ENCODE assay signal across 9 mouse cellular contexts in genomic region chr13:30548835-30549234, GRCm38 (mm10). TPM values are rescaled to one million over a fixed set of nuclear protein-coding genes. Genes with fewer than 3 reads are reported as not detected.
A peak's percentile ranks its signal among the peaks of the same experiment; 100 is the strongest.
DNase-seq lines count a peak whose midpoint lies in the region; ATAC-seq and TF ChIP-seq lines count a peak whose summit lies in the region.
"Had no signal": no experiment of that assay in that cellular context is flagged by ENCODE, and none has a peak within 500 bp of the region (broad histone marks: within the 10 kb centered on the region; RNA-seq: fewer than 3 reads in every experiment).

No protein-coding gene starts in this region.

- peak; percentile 30 for ATAC-seq in CD4-positive, CD25-positive, alpha-beta regulatory T cell, adult 4 months
- ATAC-seq in granulocyte monocyte progenitor cell, adult 5-6 weeks (replicated peaks; ENCODE audit: poor library complexity, severe bottlenecking): peak; percentile 79
- ATAC-seq in lung, embryonic 15.5 days (ENCODE audit: borderline replicate concordance, extremely low read depth, low FRiP score, low TSS enrichment): peak; percentile 16; the same call in 1 of the 2 replicates

- no peak overlapping the region for H3K9ac ChIP-seq in lung, embryonic 15.5 days
- H3K9ac ChIP-seq: midbrain, embryonic 12.5 days had no signal

- H3K9me3 ChIP-seq in lung, embryonic 15.5 days: no peaks in the 10 kb centered on the region
- H3K9me3 ChIP-seq: midbrain, embryonic 12.5 days had no signal

- 5% methylated on average over 2 of the region's 2 CpGs for WGBS in lung, embryonic 15.5 days

- DNase-seq in T-cell, adult 2 months (ENCODE audit: low spot score): peak; percentile 78
- peak; percentile 72 to 85 for DNase-seq in cerebellum, postnatal 25 days
- DNase-seq in layer of hippocampus, adult 2 months (ENCODE audit: low spot score in 2 of 2): peak; percentile 46 to 85
- peak; percentile 77 to 78 for DNase-seq in right cerebral cortex, postnatal 10 days (ENCODE audit: low spot score in 2 of 2)
- DNase-seq in urinary bladder, postnatal 36 days (ENCODE audit: low spot score in 2 of 2): peak; percentile 72 to 76

- peak; percentile 97 for TF ChIP-seq CTCF in layer of hippocampus, adult 2 months (conservative IDR thresholded peaks at IDR 0.05)

- H3K4me2 ChIP-seq in lung, embryonic 15.5 days: no peak overlapping the region
- H3K4me2 ChIP-seq: midbrain, embryonic 12.5 days had no signal

- H3K36me3 ChIP-seq in lung, embryonic 15.5 days: no peaks in the 10 kb centered on the region
- H3K36me3 ChIP-seq: midbrain, embryonic 12.5 days had no signal

- no peak overlapping the region for H3K4me3 ChIP-seq in layer of hippocampus, adult 2 months
- no peak overlapping the region for H3K4me3 ChIP-seq in lung, embryonic 15.5 days
- H3K4me3 ChIP-seq: midbrain, embryonic 12.5 days had no signal

- H3K4me1 ChIP-seq in lung, embryonic 15.5 days: peaks cover 13% of the 10 kb centered on the region

- no peak overlapping the region for H3K27ac ChIP-seq in layer of hippocampus, adult 2 months
- H3K27ac ChIP-seq in lung, embryonic 15.5 days: no peak overlapping the region
- H3K27ac ChIP-seq: midbrain, embryonic 12.5 days had no signal

- H3K27me3 ChIP-seq in lung, embryonic 15.5 days: no peaks in the 10 kb centered on the region
- H3K27me3 ChIP-seq: midbrain, embryonic 12.5 days had no signal

RNA-seq across cellular contexts. Expression of gene Uqcrfs1, which starts 3.7 kb away (rescaled TPM):
- 10 to 100 TPM; 93.1 to 99.9 TPM for polyA plus RNA-seq in CD4-positive, CD25-positive, alpha-beta regulatory T cell, adult 4 months (2017; shearing (Covaris generic))
- total RNA-seq in granulocyte monocyte progenitor cell, adult 5-6 weeks (2014; fragmentation: Nextera tagmentation): 154 and 182 TPM in 2 replicates
- total RNA-seq in granulocyte monocyte progenitor cell, adult 5-6 weeks (2017): 125 and 127 TPM in 2 replicates
- total RNA-seq in layer of hippocampus, adult 2 months (2021): 100 to 1,000 TPM; 143 to 154 TPM
- polyA plus RNA-seq in lung, embryonic 15.5 days (2015; fragmentation: Nextera tagmentation; extraction: Ambion mirVana): 204 and 211 TPM in 2 replicates

Comparison
In these comparisons a context has a peak if more than half of its experiments do, and no peak if none do; other contexts are left out.
1. ATAC-seq: peak in every context shown above with its lines; median percentile 79 in granulocyte monocyte progenitor cell, adult 5-6 weeks; 30 in CD4-positive, CD25-positive, alpha-beta regulatory T cell, adult 4 months; 16 in lung, embryonic 15.5 days.